Mouse (Mus musculus) activated CD4-positive, CD25-positive, alpha-beta regulatory T cell, adult 9 weeks (primary cell): ENCODE results near the gene Mad1l1. TPM values are rescaled to one million over a fixed set of nuclear protein-coding genes. Genes with fewer than 3 reads are reported as not detected.

Experiments used
- polyA plus RNA-seq: library from polyadenylated mRNA; unstranded; fragments of 100-300 nt; shearing (Covaris generic); gene quantifications from one replicate; pipeline ENCODE4 v1.2.1, GENCODE M21; 2017

The Mad1l1 gene
- polyA plus RNA-seq = 31.6 TPM

DNA sequence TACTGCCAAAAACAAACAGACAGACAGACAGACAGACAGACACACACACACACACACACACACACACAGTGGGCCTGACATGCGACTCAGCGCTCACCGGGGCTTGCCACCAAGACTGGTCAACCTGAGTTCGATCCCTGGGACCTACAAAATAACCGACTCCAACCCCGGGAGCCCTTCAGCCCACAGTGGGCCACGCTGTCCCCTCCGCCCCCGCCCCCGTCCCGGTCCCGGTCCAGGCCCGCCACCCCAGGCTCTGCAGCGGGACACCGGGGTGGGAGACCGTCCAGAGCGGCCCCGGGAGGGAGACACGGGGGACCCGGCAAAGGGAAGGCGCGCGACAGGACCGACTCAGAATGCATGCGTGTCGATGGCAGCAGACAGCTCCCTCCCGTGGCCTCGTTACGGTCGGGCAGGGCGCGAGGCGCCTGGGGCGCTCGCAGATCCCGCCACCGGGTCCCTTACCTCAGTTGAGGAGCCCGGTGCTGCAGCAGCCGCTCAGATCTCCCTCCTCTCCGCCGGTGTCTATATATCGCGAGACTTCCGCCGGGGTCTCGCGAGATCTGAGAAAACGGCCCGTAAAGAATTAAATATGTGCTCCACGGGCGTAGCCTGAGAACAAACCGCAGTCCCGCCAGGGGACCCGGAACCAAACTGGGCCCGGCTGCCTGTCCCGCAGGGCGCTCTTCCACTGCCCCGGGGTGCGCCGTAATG lies at the start of gene Mad1l1, which contains the start of gene Nudt1:
TSS of gene Mad1l1 (minus strand) at position 511 of the 714 bp plus-strand sequence.
TSS of gene Nudt1 (plus strand) at position 615 of the 714 bp plus-strand sequence.

GRCm38 (mm10) chr5:140331615-140332512 lies 10.5 kb upstream of the Mad1l1 start, which contains the start of gene Mrm2:
Mrm2 (minus strand) TSS chr5:140331898.

Other genes starting within 250 kb of the Mad1l1 start
- gene Nudt1, start 104 bp upstream of the Mad1l1 start, polyA plus RNA-seq = 25.4 TPM
- 17.2 TPM for gene Mrm2, start 10.3 kb upstream of the Mad1l1 start, polyA plus RNA-seq
- gene Snx8, start 67.7 kb upstream of the Mad1l1 start, polyA plus RNA-seq = 1.9 TPM
- 47.0 TPM for gene Eif3b, start 97.8 kb upstream of the Mad1l1 start, polyA plus RNA-seq
- gene Gm4869, start 124.1 kb upstream of the Mad1l1 start, polyA plus RNA-seq = not detected
- 37.5 TPM for gene Chst12, start 184.0 kb upstream of the Mad1l1 start, polyA plus RNA-seq
- 2.5 TPM for gene Grifin, start 243.5 kb upstream of the Mad1l1 start, polyA plus RNA-seq